Mouse (Mus musculus): ENCODE measurements around the gene Smtnl2. TPM values are rescaled to one million over a fixed set of nuclear protein-coding genes. Genes with fewer than 3 reads are reported as not detected.
"Not testable (repeated sequence)": the region's sequence is repeated elsewhere in the genome, so short reads cannot be mapped to it uniquely, and the experiment has no call there.

Smtnl2 gene
- total RNA-seq (2021) = 1 to 10 TPM; 9.6 to 9.9 TPM

- intact Hi-C loops (cut with DNase I) = no loop called here
- peak; percentile 76 for DNase-seq
Observed at GRCm38 (mm10) chr11:72411093-72411921, at the start of gene Smtnl2. Gene Smtnl2, minus strand, starts transcription at chr11:72411713.

DNA sequence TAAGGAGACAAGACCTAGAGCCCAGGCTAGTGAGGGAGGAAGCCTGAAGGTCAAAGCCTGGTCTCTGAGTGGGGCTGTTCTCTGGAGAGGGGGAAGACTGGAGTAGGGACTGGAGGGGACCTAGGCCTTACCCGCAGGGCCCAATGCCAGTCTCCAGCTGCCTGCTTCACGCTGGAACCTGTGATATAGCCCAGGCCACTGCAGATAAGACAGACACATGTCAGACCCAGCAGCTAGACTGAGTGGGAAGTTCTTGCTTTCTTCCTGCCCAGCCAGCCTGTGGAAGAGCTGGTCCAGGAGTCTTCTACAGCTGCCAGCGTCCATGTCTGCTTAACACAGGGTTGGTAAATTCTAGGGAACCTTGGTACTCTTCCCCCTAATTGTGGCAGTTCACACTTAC is 47.0 kb upstream of the Smtnl2 start:
- no peak for DNase-seq
- intact Hi-C loops (cut with DNase I) = loop anchor here (10.0 kb wide), 1 partner anchor 106 kb away; no protein-coding TSS in a partner anchor

DNA sequence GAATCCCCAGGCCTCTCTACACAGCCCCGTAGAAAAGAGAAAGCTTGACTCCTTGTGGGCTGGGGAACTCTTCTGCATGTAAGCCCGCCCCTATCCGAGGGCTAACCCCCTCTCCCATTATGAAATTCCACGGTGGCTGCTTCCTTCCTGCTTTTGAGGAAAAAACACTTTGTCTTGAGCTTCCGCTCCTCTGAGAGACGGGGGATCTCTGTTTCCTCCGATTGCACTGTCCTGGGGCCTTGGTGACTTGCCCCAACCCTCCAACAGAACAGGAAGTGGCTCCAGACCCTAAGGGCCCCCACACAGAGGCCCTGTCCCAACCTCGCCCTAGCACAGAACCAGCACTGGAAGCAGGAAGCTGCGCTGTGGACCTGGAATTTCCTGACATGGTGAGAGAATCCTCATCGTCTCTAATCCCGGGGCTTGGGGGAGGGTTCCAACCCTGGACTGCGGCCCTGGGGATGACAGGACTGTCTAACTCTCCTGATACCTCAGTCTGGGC is 46.5 kb upstream of the Smtnl2 start:
- intact Hi-C loops (cut with DNase I) = loop anchor here (10.0 kb wide), 1 partner anchor 107 kb away; no protein-coding TSS in a partner anchor
- no peak for DNase-seq

DNA sequence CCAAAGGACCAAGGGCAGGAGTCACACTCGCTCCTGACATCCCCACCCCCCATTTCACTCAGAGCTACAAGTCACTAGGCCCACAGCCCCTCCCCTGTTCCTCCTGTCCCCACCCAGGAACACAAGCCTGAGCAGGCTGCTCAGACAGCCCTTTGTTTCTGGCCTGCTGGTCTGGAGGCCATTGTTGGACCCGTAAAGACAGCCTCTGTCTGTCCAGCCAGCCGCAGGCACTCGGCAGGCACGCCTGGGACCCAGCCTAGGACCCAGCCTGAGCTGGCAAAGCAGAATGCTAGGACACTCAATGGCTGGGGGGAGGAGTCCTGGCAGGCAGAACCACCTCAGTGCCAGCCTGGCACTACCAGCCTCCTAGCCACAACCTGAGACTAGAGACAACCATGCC is 44.2 kb upstream of the Smtnl2 start:
- intact Hi-C loops (cut with DNase I) = loop anchor here (10.0 kb wide), 1 partner anchor 109 kb away; no protein-coding TSS in a partner anchor
- DNase-seq = peak; percentile 62

GRCm38 (mm10) chr11:72453105-72453953 is 41.8 kb upstream of the Smtnl2 start:
- intact Hi-C loops (cut with DNase I) = loop anchor here (10.0 kb wide), 1 partner anchor 111 kb away; no protein-coding TSS in a partner anchor
- no peak for DNase-seq

- DNase-seq = no peak
- intact Hi-C loops (cut with DNase I) = loop anchor here (10.0 kb wide), 1 partner anchor 113 kb away; no protein-coding TSS in a partner anchor
Observed at GRCm38 (mm10) chr11:72452140-72452665, 40.7 kb upstream of the Smtnl2 start.

DNA sequence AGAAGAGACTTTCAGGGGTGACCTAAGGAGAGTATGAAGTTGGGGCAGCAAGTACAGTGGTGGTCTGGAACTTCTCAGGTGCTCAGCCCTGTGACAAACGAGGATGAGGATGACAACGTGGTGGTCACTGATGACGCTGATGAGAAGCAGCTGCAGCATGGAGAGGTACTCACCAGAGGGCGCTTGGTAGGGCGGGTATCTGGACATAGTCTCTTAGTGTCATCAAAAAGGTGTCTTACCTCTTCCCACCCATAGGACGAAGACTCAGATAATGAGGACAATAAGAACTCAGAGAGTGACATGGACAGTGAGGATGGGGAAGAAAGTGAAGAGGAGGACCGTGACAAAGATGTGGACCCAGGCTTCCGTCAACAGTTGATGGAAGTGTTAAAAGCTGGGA is 36.0 kb upstream of the Smtnl2 start:
- intact Hi-C loops (cut with DNase I) = no loop called here
- no peak for DNase-seq

DNA sequence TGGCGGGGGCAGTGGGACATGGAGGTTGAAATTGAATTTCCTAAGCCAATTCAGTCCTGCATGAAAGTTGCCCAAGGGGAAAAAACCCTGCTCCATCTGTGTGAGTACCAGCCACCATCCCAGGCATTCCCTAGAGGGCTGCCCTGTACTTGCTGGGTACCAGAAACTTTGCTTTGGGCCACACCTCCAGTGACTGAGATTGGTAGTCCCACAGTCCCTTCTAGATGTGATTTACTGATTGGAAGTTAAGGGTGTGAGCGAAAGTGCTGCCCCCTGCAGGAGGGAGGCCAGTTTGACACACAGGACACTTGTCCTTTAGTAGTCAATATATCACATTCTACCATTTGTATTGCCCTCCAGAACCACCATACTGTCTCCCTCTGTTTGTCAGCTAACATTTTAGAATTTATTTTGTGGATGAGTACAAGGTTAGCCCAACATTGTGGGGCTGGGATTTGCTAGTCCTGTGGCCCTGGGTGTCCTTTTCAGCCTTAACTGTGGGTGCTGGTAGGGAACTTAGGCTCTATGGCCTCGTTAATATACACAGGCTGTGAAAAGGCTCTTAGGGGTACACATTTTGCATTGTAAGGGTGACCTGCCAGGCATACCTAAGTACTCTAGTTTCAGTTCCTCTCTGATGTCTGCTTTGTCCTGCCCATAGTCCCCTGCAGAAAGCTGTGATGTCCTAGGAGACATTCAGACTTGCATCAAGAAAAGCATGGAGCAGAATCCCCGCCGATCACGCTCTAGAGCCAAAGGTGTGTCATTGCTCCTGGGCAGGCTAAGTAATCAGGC is 35.0 kb upstream of the Smtnl2 start:
- DNase-seq = peak; percentile 44
- intact Hi-C loops (cut with DNase I) = no loop called here

- peak; percentile 99 for DNase-seq
- intact Hi-C loops (cut with DNase I) = no loop called here
Observed at GRCm38 (mm10) chr11:72440965-72441664, 29.6 kb upstream of the Smtnl2 start, which contains the start of gene Mybbp1a. Gene Mybbp1a, plus strand, starts transcription at chr11:72441355.

DNA sequence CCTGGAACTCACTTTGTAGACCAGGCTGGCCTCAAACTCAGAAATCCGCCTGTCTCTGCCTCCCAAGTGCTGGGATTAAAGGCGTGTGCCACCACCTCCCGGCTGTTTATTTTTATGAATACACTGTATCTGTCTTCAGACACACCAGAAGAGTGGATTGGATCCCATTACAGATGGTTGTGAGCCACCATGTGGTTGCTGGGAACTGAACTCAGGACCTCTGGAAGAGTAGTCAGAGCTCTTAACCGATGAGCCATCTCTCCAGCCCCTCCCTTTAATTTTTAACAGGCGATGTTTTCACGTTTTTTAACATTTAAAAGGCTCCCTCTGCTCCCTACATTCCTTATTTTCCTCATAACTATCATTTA is 29.1 kb upstream of the Smtnl2 start:
- DNase-seq; intact Hi-C loops (cut with DNase I): not testable (repeated sequence)

DNA sequence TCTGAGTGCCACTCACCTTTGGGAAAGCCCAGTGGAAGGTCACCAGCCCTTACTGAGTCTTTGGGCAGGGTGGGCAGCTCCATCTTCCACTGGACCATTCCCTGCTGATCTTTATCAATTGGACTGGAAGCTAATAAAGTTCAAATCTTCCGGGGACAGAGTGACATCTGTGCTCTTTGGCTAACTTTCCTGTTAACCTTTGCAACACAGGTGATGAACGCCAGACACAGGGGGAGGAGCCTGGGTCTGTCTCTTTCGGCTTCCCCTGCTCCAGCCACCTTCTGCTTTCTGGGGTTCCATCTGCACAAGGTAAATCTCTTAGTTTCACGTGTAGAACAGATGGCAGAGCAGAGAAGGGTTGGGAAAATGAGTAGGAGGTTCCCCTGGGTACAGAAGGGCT is 26.9 kb upstream of the Smtnl2 start:
- no peak for DNase-seq
- intact Hi-C loops (cut with DNase I) = no loop called here

DNA sequence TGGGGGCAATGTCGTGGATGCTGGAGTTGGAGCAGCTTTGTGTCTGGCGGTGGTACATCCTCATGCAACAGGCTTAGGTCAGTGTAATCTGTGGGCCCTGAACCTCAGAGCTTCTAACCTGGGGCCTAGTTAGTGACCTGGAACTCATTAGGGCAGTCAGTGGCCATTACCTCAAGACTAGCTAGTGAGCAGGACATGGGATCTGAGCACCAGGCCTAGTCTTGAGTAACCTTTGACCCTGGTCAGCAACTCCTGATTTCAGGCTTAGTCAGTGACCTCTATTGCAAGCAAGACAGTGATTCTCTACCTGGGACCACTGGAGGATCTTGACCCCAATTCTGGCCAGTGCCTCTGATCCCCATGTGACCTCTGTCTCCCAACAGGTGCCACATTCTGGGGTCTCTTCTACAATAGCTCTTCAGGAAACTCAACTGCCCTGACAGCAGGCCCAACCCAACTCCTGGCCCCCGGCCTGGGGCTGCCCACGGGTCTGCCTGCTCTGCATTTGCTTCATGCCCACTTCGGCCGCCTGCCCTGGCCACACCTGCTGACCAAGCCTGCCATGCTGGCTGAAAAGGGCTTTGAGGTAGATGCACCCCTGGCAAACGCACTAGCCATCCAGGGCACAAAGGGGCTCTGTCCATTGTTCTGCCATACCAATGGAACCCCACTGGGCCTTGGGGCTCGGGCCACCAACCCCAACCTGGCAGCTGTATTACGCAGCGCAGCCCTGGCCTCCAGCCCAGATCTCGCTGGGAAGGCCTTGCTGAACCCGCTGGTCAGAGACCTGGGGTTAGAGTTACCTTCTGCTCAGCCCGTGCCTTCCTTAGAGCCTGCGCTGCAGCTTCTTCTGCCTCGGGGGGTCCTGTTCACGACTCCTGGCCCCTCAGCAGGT is 25.5 kb upstream of the Smtnl2 start:
- intact Hi-C loops (cut with DNase I) = no loop called here
- DNase-seq = peak; percentile 60

DNA sequence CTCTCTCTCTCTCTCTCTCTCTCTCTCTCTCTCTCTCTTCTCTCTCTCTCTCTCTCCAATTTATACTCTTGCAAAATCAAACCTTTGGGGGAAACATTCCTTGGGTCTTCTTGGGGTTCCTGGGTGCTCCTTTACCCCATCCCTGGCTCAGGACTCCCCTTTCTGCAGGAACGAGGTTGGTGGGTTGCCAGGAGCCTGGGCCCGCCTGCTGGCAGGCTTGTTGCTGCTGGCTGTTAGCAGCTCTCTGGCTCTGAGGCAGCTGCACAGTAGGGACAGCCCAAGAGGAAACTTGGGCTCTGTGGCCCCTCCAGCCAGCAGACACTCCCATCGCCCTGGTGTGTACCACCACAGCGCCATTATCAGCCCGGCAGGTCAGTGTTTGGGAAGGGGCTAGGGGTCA is 24.8 kb upstream of the Smtnl2 start:
- DNase-seq = peak; percentile 69
- intact Hi-C loops (cut with DNase I) = no loop called here

GRCm38 (mm10) chr11:72435694-72436045 is 24.2 kb upstream of the Smtnl2 start:
- intact Hi-C loops (cut with DNase I) = no loop called here
- DNase-seq = no peak

GRCm38 (mm10) chr11:72434963-72435693 is 23.6 kb upstream of the Smtnl2 start, which contains the start of gene Ggt6:
Gene Ggt6, plus strand, starts transcription at chr11:72435526.
- intact Hi-C loops (cut with DNase I) = no loop called here
- DNase-seq = no peak

- DNase-seq; intact Hi-C loops (cut with DNase I): not testable (repeated sequence)
Observed at GRCm38 (mm10) chr11:72430311-72431068, 19.0 kb upstream of the Smtnl2 start.

- DNase-seq = peak; percentile 76
- intact Hi-C loops (cut with DNase I) = loop anchor here (5.0 kb wide), 3 partner anchors 87 to 1092 kb away; no protein-coding TSS in a partner anchor
Observed at GRCm38 (mm10) chr11:72429288-72429690, 17.8 kb upstream of the Smtnl2 start.
